Comparison of ENCODE assay signal across 28 mouse cellular contexts in genomic region chr5:126740861-126741410, GRCm38 (mm10).
DNase-seq lines count a peak whose midpoint lies in the region; ATAC-seq lines count a peak whose summit lies in the region.
"Had no signal": no experiment of that assay in that cellular context is flagged by ENCODE, and none has a peak within 500 bp of the region (broad histone marks: within the 10 kb centered on the region; RNA-seq: fewer than 3 reads in every experiment).

No protein-coding gene starts in this region.

- H3K9me3 ChIP-seq in forebrain, embryonic 14.5 days (replicated peaks; ENCODE audit: control insufficient read depth, low read length), result no peaks in the 10 kb centered on the region; the same call in 1 of the 2 replicates
- H3K9me3 ChIP-seq in forebrain, embryonic 10.5 days, result peaks cover 9% of the 10 kb centered on the region; the same call in 1 of the 2 replicates
- H3K9me3 ChIP-seq in embryonic facial prominence, embryonic 11.5 days (replicated peaks; ENCODE audit: control insufficient read depth, low read length), result no peaks in the 10 kb centered on the region; the same call in 1 of the 2 replicates
- H3K9me3 ChIP-seq: forebrain, embryonic 12.5 days; hindbrain, embryonic 12.5 days; limb, embryonic 15.5 days; neural tube, embryonic 13.5 days had no signal

- no peak overlapping the region for H3K4me2 ChIP-seq in forebrain, embryonic 14.5 days (ENCODE audit: low read length)
- H3K4me2 ChIP-seq in embryonic facial prominence, embryonic 11.5 days (ENCODE audit: low read depth, low read length), result no peak overlapping the region
- H3K4me2 ChIP-seq: forebrain, embryonic 12.5 days; heart, embryonic 13.5 days; hindbrain, embryonic 12.5 days; limb, embryonic 15.5 days; liver, embryonic 13.5 days; midbrain, embryonic 12.5 days; neural tube, embryonic 13.5 days had no signal

- no peaks in the 10 kb centered on the region for H3K36me3 ChIP-seq in forebrain, embryonic 14.5 days (ENCODE audit: control insufficient read depth, insufficient read depth, low read length)
- no peaks in the 10 kb centered on the region for H3K36me3 ChIP-seq in forebrain, embryonic 10.5 days (replicated peaks)
- H3K36me3 ChIP-seq in embryonic facial prominence, embryonic 11.5 days (replicated peaks; ENCODE audit: control insufficient read depth, insufficient read depth, low read depth, low read length), result no peaks in the 10 kb centered on the region
- H3K36me3 ChIP-seq: forebrain, embryonic 12.5 days; heart, embryonic 13.5 days; hindbrain, embryonic 12.5 days; limb, embryonic 15.5 days; liver, embryonic 13.5 days; midbrain, embryonic 12.5 days; neural tube, embryonic 13.5 days had no signal

- H3K9ac ChIP-seq in forebrain, embryonic 14.5 days (ENCODE audit: low read length), result no peak overlapping the region
- H3K9ac ChIP-seq in embryonic facial prominence, embryonic 11.5 days (replicated peaks; ENCODE audit: low read length), result no peak overlapping the region
- H3K9ac ChIP-seq: forebrain, embryonic 12.5 days; heart, embryonic 13.5 days; hindbrain, embryonic 12.5 days; limb, embryonic 15.5 days; liver, embryonic 13.5 days; midbrain, embryonic 12.5 days; neural tube, embryonic 13.5 days had no signal

- no peaks in the 10 kb centered on the region for H3K27me3 ChIP-seq in forebrain, embryonic 14.5 days (replicated peaks; ENCODE audit: control insufficient read depth, insufficient read depth, low read length)
- no peaks in the 10 kb centered on the region for H3K27me3 ChIP-seq in forebrain, embryonic 10.5 days (ENCODE audit: poor library complexity, severe bottlenecking)
- H3K27me3 ChIP-seq in embryonic facial prominence, embryonic 11.5 days (ENCODE audit: control insufficient read depth, insufficient read depth, low read length), result no peaks in the 10 kb centered on the region
- H3K27me3 ChIP-seq: forebrain, embryonic 12.5 days; heart, embryonic 13.5 days; hindbrain, embryonic 12.5 days; limb, embryonic 15.5 days; liver, embryonic 13.5 days; megakaryocyte, embryonic 14.5 days; midbrain, embryonic 12.5 days had no signal

- intact Hi-C loops in heart, postnatal 36 days (cut with DNase I), result no loop called here

- no peak overlapping the region for H3K4me3 ChIP-seq in forebrain, embryonic 14.5 days (ENCODE audit: low read depth, low read length)
- H3K4me3 ChIP-seq in forebrain, embryonic 10.5 days, result no peak overlapping the region
- no peak overlapping the region for H3K4me3 ChIP-seq in embryonic facial prominence, embryonic 11.5 days (ENCODE audit: low read depth, low read length)
- H3K4me3 ChIP-seq: erythroblast, embryonic 14.5 days; forebrain, embryonic 12.5 days; heart, embryonic 13.5 days; hindbrain, embryonic 12.5 days; limb, embryonic 15.5 days; liver, embryonic 13.5 days; megakaryocyte, embryonic 14.5 days; midbrain, embryonic 12.5 days; neural tube, embryonic 13.5 days had no signal

- peak; percentile 30 for DNase-seq in forebrain, embryonic 14.5 days (ENCODE audit: low spot score)
- DNase-seq in forebrain, embryonic 10.5 days (ENCODE audit: extremely low spot score, low spot score), result no peak
- peak; percentile 11 for DNase-seq in heart, adult 8-10 months (ENCODE audit: low spot score)
- no peak for DNase-seq in heart, postnatal 36 days
- DNase-seq in Muller cell, postnatal 12 days (ENCODE audit: inconsistent ontology term), result peak; percentile 53
- DNase-seq in embryonic facial prominence, embryonic 11.5 days (ENCODE audit: low spot score), result peak; percentile 34
- DNase-seq in right cerebral cortex, postnatal 36 days (ENCODE audit: low spot score in 2 of 2), result no peak
- DNase-seq: adrenal gland, postnatal 25 days; cerebellum, adult 18-20 months; embryo, embryonic 11 days; kidney, adult 11 months; kidney, postnatal 14 days; layer of hippocampus, adult 9-11 months; liver, embryonic 13.5 days; lung, adult 18-20 months; lung, postnatal 4 days; thymus, adult 2 months; thymus, postnatal 36 days had no signal

- no peak overlapping the region for H3K27ac ChIP-seq in forebrain, embryonic 14.5 days (ENCODE audit: low read depth, low read length)
- H3K27ac ChIP-seq in forebrain, embryonic 10.5 days, result no peak overlapping the region
- no peak overlapping the region for H3K27ac ChIP-seq in embryonic facial prominence, embryonic 11.5 days (replicated peaks; ENCODE audit: low read depth, low read length)
- H3K27ac ChIP-seq: forebrain, embryonic 12.5 days; heart, embryonic 13.5 days; hindbrain, embryonic 12.5 days; limb, embryonic 15.5 days; liver, embryonic 13.5 days; midbrain, embryonic 12.5 days; neural tube, embryonic 13.5 days had no signal

- peaks cover 5% of the 10 kb centered on the region; the same call in 1 of the 2 replicates for H3K4me1 ChIP-seq in forebrain, embryonic 14.5 days (ENCODE audit: control insufficient read depth, insufficient read depth, low read length)
- H3K4me1 ChIP-seq in forebrain, embryonic 10.5 days, result peaks cover 5% of the 10 kb centered on the region; the same call in 1 of the 2 replicates
- H3K4me1 ChIP-seq in embryonic facial prominence, embryonic 11.5 days (ENCODE audit: control insufficient read depth, insufficient read depth, low read length), result no peaks in the 10 kb centered on the region
- H3K4me1 ChIP-seq: heart, embryonic 13.5 days; liver, embryonic 13.5 days; megakaryocyte, embryonic 14.5 days; midbrain, embryonic 12.5 days had no signal

- WGBS in forebrain, embryonic 14.5 days, result 26% methylated on average over 10 of the region's 10 CpGs
- 77% methylated on average over 10 of the region's 10 CpGs for WGBS in forebrain, embryonic 10.5 days
- WGBS in embryonic facial prominence, embryonic 11.5 days, result 48% methylated on average over 10 of the region's 10 CpGs

- no peak for ATAC-seq in forebrain, embryonic 14.5 days
- no peak for ATAC-seq in embryonic facial prominence, embryonic 11.5 days (replicated peaks; ENCODE audit: insufficient number of reproducible peaks, low FRiP score, low TSS enrichment, low read depth)
- ATAC-seq: inflammation-experienced regulatory T-cells, adult 6 months; lung, postnatal 0 days had no signal

Comparison
In these comparisons a context has a peak if more than half of its experiments do, and no peak if none do; other contexts are left out.
1. DNase-seq: peak in forebrain, embryonic 14.5 days (single experiment), heart, adult 8-10 months (single experiment), Muller cell, postnatal 12 days (single experiment) and embryonic facial prominence, embryonic 11.5 days (single experiment); none in forebrain, embryonic 10.5 days (single experiment), heart, postnatal 36 days (0 of 2) and right cerebral cortex, postnatal 36 days (0 of 2).